Mouse (Mus musculus) cortical plate, adult 2 months (tissue): Measurements from ENCODE around the gene Capn5.

Experiments used
- CTCF ChIP-seq: fragments of 200-500 bp; IDR thresholded peaks from 2 replicates; pipeline ENCODE4 v1.5.1; 2011; ENCODE audit warnings: mild to moderate bottlenecking, control low read depth, low read length; ENCODE audit not compliant: insufficient read depth; ENCODE audit errors: extremely low read depth
- POLR2A ChIP-seq: fragments of 200-500 bp; IDR thresholded peaks from 2 replicates; pipeline ENCODE4 v1.6.1; 2011; ENCODE audit warnings: mild to moderate bottlenecking, low read length, control low read depth; ENCODE audit not compliant: insufficient read depth; ENCODE audit errors: extremely low read depth

- no peak for TF ChIP-seq POLR2A
- TF ChIP-seq CTCF, result no peak
Measured at GRCm38 (mm10) chr7:98077453-98077852, 100.6 kb downstream of the Capn5 start.
